Mouse (Mus musculus) liver, embryonic 13.5 days (tissue): ENCODE measurements around the gene Pogk. TPM values are rescaled to one million over a fixed set of nuclear protein-coding genes. Genes with fewer than 3 reads are reported as not detected.

Source experiments
- ATAC-seq: fragments of 200-750 bp; cut with Nextera tagmentation; 2 replicates; pipeline ENCODE4 v1.8.0; 2017; ENCODE audit warnings: low read depth, mild to moderate bottlenecking, moderate number of reproducible peaks, moderate library complexity
- DNase-seq: peaks from one replicate; pipeline ENCODE4 v3.0.0; 2022
- H3K27ac ChIP-seq: fragments of 300-500 bp; sonication (generic); 2 replicates; pipeline ENCODE4 v1.5.1; 2015; ENCODE audit warnings: moderate library complexity, mild to moderate bottlenecking, inconsistent platforms
- H3K27me3 ChIP-seq: fragments of 300-500 bp; sonication (generic); 2 replicates; pipeline ENCODE4 v1.6.1; 2015; ENCODE audit warnings: mild to moderate bottlenecking, inconsistent platforms
- H3K36me3 ChIP-seq: fragments of 300-500 bp; sonication (generic); 2 replicates; pipeline ENCODE4 v1.6.1; 2015; ENCODE audit warnings: mild to moderate bottlenecking, inconsistent platforms
- H3K4me1 ChIP-seq: fragments of 300-500 bp; sonication (generic); replicated peaks from 2 replicates; pipeline ENCODE4 v1.6.1; 2015; ENCODE audit warnings: inconsistent platforms
- H3K4me2 ChIP-seq: fragments of 300-500 bp; sonication (generic); 2 replicates; pipeline ENCODE4 v1.6.1; 2015; ENCODE audit warnings: inconsistent platforms, mild to moderate bottlenecking, moderate library complexity
- H3K4me3 ChIP-seq: fragments of 300-500 bp; sonication (generic); replicated peaks from 2 replicates; pipeline ENCODE4 v1.5.1; 2015; ENCODE audit warnings: mild to moderate bottlenecking, inconsistent platforms
- H3K9ac ChIP-seq: fragments of 300-500 bp; sonication (generic); 2 replicates; pipeline ENCODE4 v1.6.1; 2015; ENCODE audit warnings: mild to moderate bottlenecking, inconsistent platforms
- H3K9me3 ChIP-seq: fragments of 300-500 bp; sonication (generic); replicated peaks from 2 replicates; pipeline ENCODE4 v1.6.1; 2016; ENCODE audit warnings: inconsistent platforms
- WGBS: fragments of 180-500 bp; shearing (Covaris S2); methylation state at CpG from one replicate; pipeline ENCODE4 v1.1.7; 2015; ENCODE audit not compliant: insufficient replicate concordance; 5-methylcytosine and 5-hydroxymethylcytosine counted together
- polyA plus RNA-seq: library from polyadenylated mRNA; unstranded; fragments of >200 nt; fragmentation: Nextera tagmentation; extraction: Ambion mirVana; gene quantifications from 2 replicates; pipeline ENCODE4 v1.2.1, GENCODE M21; 2015

Pogk gene
- polyA plus RNA-seq, 1 experiment from 2014 or later: 1.2 TPM

GRCm38 (mm10) chr1:166379013-166379629 lies 30.5 kb downstream of the Pogk start, which contains the start of gene Tada1:
Gene Tada1, plus strand, starts transcription at chr1:166379097.
- Histone ChIP-seq H3K9ac (peak within 1 kb of the TSS; percentile 94), H3K4me2 (peak within 1 kb of the TSS; percentile 93), H3K36me3 (peaks cover 17% of the 10 kb centered on the region), H3K27ac (peak within 1 kb of the TSS; percentile 84), H3K4me1 (peaks cover 29% of the 10 kb centered on the region), H3K4me3 (peak within 1 kb of the TSS; percentile 91), H3K9me3 (0 out of 2 replicates have a peak, but pooled peaks cover 3% of the 10 kb centered on the region), H3K27me3 (no peaks in the 10 kb centered on the region)
- ATAC-seq (peak; percentile 87), DNase-seq (peak; percentile 87)
- WGBS: 2% methylated on average over 81 of the region's 81 CpGs

- no peak for DNase-seq
These were observed 31.1 kb downstream of the Pogk start for GRCm38 (mm10) chr1:166378431-166379012.

GRCm38 (mm10) chr1:166377171-166377570 lies 32.5 kb downstream of the Pogk start:
- Histone ChIP-seq H3K4me1 (peaks cover 29% of the 10 kb centered on the region), H3K4me3 (no peak overlapping the region), H3K36me3 (no peaks in the 10 kb centered on the region), H3K9ac (no peak overlapping the region), H3K4me2 (no peak overlapping the region), H3K9me3 (0 out of 2 replicates have a peak, but pooled peaks cover 4% of the 10 kb centered on the region), H3K27me3 (no peaks in the 10 kb centered on the region), H3K27ac (no peak overlapping the region)
- DNase-seq (no peak), ATAC-seq (no peak)
- WGBS: 76% methylated on average over 6 of the region's 6 CpGs

More at GRCm38 (mm10) chr1:166378431-166379012, 31.1 kb downstream of the Pogk start:
- H3K27me3 ChIP-seq: no peaks in the 10 kb centered on the region
- peak overlapping the region; percentile 75 for H3K27ac ChIP-seq
- no peak for ATAC-seq
- 0 out of 2 replicates have a peak, but pooled peaks cover 4% of the 10 kb centered on the region for H3K9me3 ChIP-seq
- peak overlapping the region; percentile 93 for H3K4me2 ChIP-seq
- H3K4me1 ChIP-seq: peaks cover 29% of the 10 kb centered on the region
- H3K9ac ChIP-seq: peak overlapping the region; percentile 94
- 10% methylated on average over 21 of the region's 21 CpGs for WGBS
- H3K4me3 ChIP-seq: peak overlapping the region; percentile 91
- H3K36me3 ChIP-seq: peaks cover 11% of the 10 kb centered on the region

GRCm38 (mm10) chr1:166363122-166363521 lies 46.5 kb downstream of the Pogk start:
- no peaks in the 10 kb centered on the region for H3K4me1 ChIP-seq
- H3K27ac ChIP-seq: no peak overlapping the region
- H3K4me2 ChIP-seq: no peak overlapping the region
- H3K9ac ChIP-seq: no peak overlapping the region
- DNase-seq: no peak
- H3K4me3 ChIP-seq: no peak overlapping the region
- H3K27me3 ChIP-seq: no peaks in the 10 kb centered on the region
- no peaks in the 10 kb centered on the region for H3K36me3 ChIP-seq
- no peak for ATAC-seq
- H3K9me3 ChIP-seq: no peaks in the 10 kb centered on the region

- no peaks in the 10 kb centered on the region for H3K27me3 ChIP-seq
- ATAC-seq (no peak), DNase-seq (no peak)
- H3K4me1 ChIP-seq: no peaks in the 10 kb centered on the region
- H3K36me3 ChIP-seq: no peaks in the 10 kb centered on the region
- H3K4me2 ChIP-seq: no peak overlapping the region
- no peaks in the 10 kb centered on the region for H3K9me3 ChIP-seq
- WGBS: 53% methylated on average over 3 of the region's 3 CpGs
- no peak overlapping the region for H3K4me3 ChIP-seq
- H3K9ac ChIP-seq: no peak overlapping the region
- no peak overlapping the region for H3K27ac ChIP-seq
These were observed 47.0 kb downstream of the Pogk start for GRCm38 (mm10) chr1:166362659-166363058.

DNA sequence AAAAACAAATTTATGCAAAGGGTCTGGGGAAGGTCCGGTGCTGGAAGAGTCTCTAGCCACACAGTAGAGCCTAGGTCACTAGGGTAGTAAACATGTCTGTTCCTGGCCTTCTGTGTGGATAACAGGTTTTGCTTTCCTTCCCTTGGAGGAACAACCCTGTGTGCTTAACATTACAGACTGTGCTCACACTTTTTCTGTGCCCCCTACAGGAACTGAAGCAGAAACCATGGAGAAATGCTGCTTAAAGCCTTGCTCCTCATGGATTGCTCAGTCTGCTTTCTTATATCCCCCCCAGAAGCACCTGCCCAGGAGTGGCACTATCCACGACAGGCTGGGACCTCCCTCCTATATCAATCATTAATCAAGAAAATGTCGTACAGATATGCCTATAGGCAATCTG lies 47.8 kb downstream of the Pogk start:
- Histone ChIP-seq H3K4me1 (no peaks in the 10 kb centered on the region), H3K36me3 (no peaks in the 10 kb centered on the region), H3K27me3 (no peaks in the 10 kb centered on the region), H3K27ac (no peak overlapping the region), H3K9me3 (no peaks in the 10 kb centered on the region), H3K4me2 (no peak overlapping the region), H3K9ac (no peak overlapping the region), H3K4me3 (no peak overlapping the region)
- DNase-seq (no peak), ATAC-seq (no peak)
- 45% methylated on average over 3 of the region's 3 CpGs for WGBS

DNA sequence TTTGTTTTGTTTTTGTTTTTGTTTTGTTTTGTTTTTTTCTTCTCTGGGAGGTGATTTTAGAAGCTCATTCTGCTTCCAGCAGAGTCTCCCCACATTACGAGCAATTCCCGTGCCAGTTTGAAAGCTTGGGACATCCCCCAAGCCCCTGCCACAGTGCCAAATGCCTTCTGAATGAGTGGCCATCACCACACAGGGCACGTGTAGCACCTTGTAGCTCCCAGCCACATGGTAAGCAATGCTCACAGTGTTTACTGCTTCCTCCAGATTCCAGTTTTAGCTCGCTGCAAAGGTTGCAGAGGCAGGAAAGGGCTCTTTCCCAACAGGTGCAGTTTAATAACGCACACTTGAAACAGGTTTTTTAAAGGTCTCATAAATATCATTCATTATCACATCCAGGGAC lies 48.8 kb downstream of the Pogk start:
- 50% methylated on average over 5 of the region's 5 CpGs for WGBS
- Histone ChIP-seq H3K4me3 (no peak overlapping the region), H3K4me2 (no peak overlapping the region), H3K9ac (no peak overlapping the region), H3K4me1 (no peaks in the 10 kb centered on the region), H3K27me3 (no peaks in the 10 kb centered on the region), H3K9me3 (no peaks in the 10 kb centered on the region), H3K36me3 (no peaks in the 10 kb centered on the region), H3K27ac (no peak overlapping the region)
- DNase-seq (no peak), ATAC-seq (no peak)

DNA sequence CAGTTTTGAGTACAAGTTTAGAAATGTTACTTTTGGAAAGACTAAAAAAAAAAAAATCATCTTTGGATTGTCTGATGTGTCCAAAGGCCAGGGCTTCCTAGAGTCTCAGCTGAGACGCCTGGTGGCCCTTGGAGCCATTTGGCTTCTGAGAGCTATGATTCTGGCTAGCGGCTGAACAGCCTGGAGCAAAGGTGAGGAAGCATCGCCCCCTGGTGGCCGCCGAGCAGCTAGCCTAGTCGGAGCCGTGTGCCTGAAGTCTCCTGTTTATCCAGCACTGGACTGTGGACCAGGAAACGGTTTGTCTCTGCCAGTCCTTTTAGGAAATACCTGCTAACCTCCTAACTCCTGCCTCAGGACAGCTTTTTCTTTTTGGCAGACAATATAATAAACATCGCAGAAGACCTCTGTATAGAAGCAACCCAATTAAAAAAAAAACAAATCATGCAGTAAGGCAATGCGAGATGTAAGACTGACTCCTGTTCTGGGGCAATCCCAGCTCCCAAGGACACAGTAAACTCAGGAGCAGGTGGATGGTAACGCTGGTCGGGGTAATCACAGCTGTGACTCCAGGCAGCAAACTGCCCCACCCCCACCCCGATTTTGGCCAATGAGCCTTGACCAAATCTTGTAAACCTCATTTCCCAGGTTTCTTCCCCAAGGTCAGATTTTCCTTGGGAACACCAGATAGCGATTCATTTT lies 49.4 kb downstream of the Pogk start:
- no peaks in the 10 kb centered on the region for H3K27me3 ChIP-seq
- no peaks in the 10 kb centered on the region for H3K36me3 ChIP-seq
- DNase-seq (peak; percentile 41), ATAC-seq (peak; percentile 70)
- H3K9me3 ChIP-seq: no peaks in the 10 kb centered on the region
- H3K4me3 ChIP-seq: no peak overlapping the region
- WGBS: 26% methylated on average over 14 of the region's 14 CpGs
- H3K27ac ChIP-seq: no peak overlapping the region
- no peak overlapping the region for H3K4me2 ChIP-seq
- H3K4me1 ChIP-seq: no peaks in the 10 kb centered on the region
- H3K9ac ChIP-seq: no peak overlapping the region

DNA sequence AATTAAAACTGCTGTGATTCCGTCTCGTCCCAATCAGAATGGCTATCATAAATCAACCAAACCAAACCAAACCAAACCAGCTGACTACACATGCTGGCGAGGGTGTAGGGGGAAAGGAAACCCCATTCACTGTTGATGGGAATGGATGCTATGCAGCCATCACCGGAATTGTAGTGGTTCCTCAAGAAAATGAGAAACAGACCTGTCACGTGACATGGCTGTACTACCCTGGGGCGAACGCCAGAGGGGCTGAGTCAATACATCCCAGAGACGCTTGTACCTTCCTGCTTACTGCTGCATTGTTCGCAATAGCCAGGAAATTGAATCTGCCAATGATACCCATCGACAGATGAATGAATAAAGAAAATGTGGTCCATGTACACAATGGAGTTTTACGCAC lies 59.9 kb downstream of the Pogk start:
- H3K4me3 ChIP-seq: no peak overlapping the region
- H3K9me3 ChIP-seq: no peaks in the 10 kb centered on the region
- 67% methylated on average over 11 of the region's 11 CpGs for WGBS
- DNase-seq: no peak
- H3K9ac ChIP-seq: no peak overlapping the region
- no peaks in the 10 kb centered on the region for H3K4me1 ChIP-seq
- H3K27me3 ChIP-seq: 0 out of 2 replicates have a peak, but pooled peaks cover 3% of the 10 kb centered on the region
- no peaks in the 10 kb centered on the region for H3K36me3 ChIP-seq
- H3K27ac ChIP-seq: no peak overlapping the region
- H3K4me2 ChIP-seq: no peak overlapping the region
- ATAC-seq: no peak

GRCm38 (mm10) chr1:166349341-166349740 lies 60.3 kb downstream of the Pogk start:
- no peak overlapping the region for H3K4me3 ChIP-seq
- DNase-seq (no peak), ATAC-seq (no peak)

GRCm38 (mm10) chr1:166346906-166347305 lies 62.8 kb downstream of the Pogk start:
- no peak overlapping the region for H3K27ac ChIP-seq
- H3K9me3 ChIP-seq: no peaks in the 10 kb centered on the region
- ATAC-seq: no peak
- 62% methylated on average over 3 of the region's 3 CpGs for WGBS
- no peak for DNase-seq
- H3K4me3 ChIP-seq: no peak overlapping the region
- no peaks in the 10 kb centered on the region for H3K36me3 ChIP-seq
- no peak overlapping the region for H3K9ac ChIP-seq
- 0 out of 2 replicates have a peak, but pooled peaks cover 3% of the 10 kb centered on the region for H3K27me3 ChIP-seq
- H3K4me2 ChIP-seq: no peak overlapping the region
- no peaks in the 10 kb centered on the region for H3K4me1 ChIP-seq

More at GRCm38 (mm10) chr1:166349341-166349740, 60.3 kb downstream of the Pogk start:
- WGBS: 68% methylated on average over 3 of the region's 3 CpGs
- no peak overlapping the region for H3K27ac ChIP-seq
- H3K27me3 ChIP-seq: 0 out of 2 replicates have a peak, but pooled peaks cover 3% of the 10 kb centered on the region
- H3K9me3 ChIP-seq: no peaks in the 10 kb centered on the region
- no peak overlapping the region for H3K9ac ChIP-seq
- no peak overlapping the region for H3K4me2 ChIP-seq
- H3K4me1 ChIP-seq: no peaks in the 10 kb centered on the region
- no peaks in the 10 kb centered on the region for H3K36me3 ChIP-seq
